ENCODE assay signal across 8 mouse cellular contexts in genomic region chr17:51461248-51461647, GRCm38 (mm10).
DNase-seq lines count a peak whose midpoint lies in the region; ATAC-seq and TF ChIP-seq lines count a peak whose summit lies in the region.

No protein-coding gene starts in this region.

- 51% methylated on average over 14 of the region's 14 CpGs for WGBS in kidney, embryonic 16.5 days
- WGBS in forebrain, embryonic 11.5 days: 43% methylated on average over 14 of the region's 14 CpGs
- WGBS in midbrain, embryonic 11.5 days: 55% methylated on average over 14 of the region's 14 CpGs
- 18% methylated on average over 14 of the region's 14 CpGs for WGBS in cerebellum, adult 2 months

- H3K4me3 ChIP-seq in kidney, embryonic 16.5 days (ENCODE audit: low read length): no peak overlapping the region
- H3K4me3 ChIP-seq in cortical plate, adult 2 months (ENCODE audit: insufficient read depth, low read length): peak overlapping the region; percentile 17; the same call in 1 of the 2 replicates
- peak overlapping the region; percentile 6; the same call in 1 of the 2 replicates for H3K4me3 ChIP-seq in forebrain, embryonic 11.5 days (ENCODE audit: low read depth, low read length)
- H3K4me3 ChIP-seq in midbrain, embryonic 11.5 days (ENCODE audit: low read depth, low read length): no peak overlapping the region
- no peak overlapping the region for H3K4me3 ChIP-seq in cerebellum, adult 2 months (replicated peaks; ENCODE audit: insufficient read depth, low read depth, low read length)

- H3K27me3 ChIP-seq in kidney, embryonic 16.5 days (ENCODE audit: insufficient read depth, low read length): no peaks in the 10 kb centered on the region; the same call in 1 of the 2 replicates
- H3K27me3 ChIP-seq in forebrain, embryonic 11.5 days (ENCODE audit: control insufficient read depth, insufficient read depth, low read length): no peaks in the 10 kb centered on the region
- H3K27me3 ChIP-seq in midbrain, embryonic 11.5 days (ENCODE audit: control insufficient read depth, insufficient read depth, low read length): no peaks in the 10 kb centered on the region
- no peaks in the 10 kb centered on the region for H3K27me3 ChIP-seq in cerebellum, adult 2 months (ENCODE audit: control insufficient read depth, insufficient read depth, low read length)

- ATAC-seq in kidney, embryonic 16.5 days (ENCODE audit: low FRiP score, low TSS enrichment): no peak
- peak; percentile 66 for ATAC-seq in forebrain, embryonic 11.5 days (replicated peaks; ENCODE audit: low FRiP score)
- ATAC-seq in midbrain, embryonic 11.5 days (ENCODE audit: low FRiP score): peak; percentile 61; the same call in 1 of the 2 replicates

- TF ChIP-seq CTCF in cortical plate, adult 2 months (IDR thresholded peaks at IDR 0.05; ENCODE audit: extremely low read depth, insufficient read depth, low read length): no peak
- no peak for TF ChIP-seq CTCF in cerebellum, adult 2 months (IDR thresholded peaks at IDR 0.05; ENCODE audit: borderline replicate concordance, insufficient read depth, low read depth, low read length)

- H3K9ac ChIP-seq in kidney, embryonic 16.5 days (replicated peaks; ENCODE audit: low read length): no peak overlapping the region
- H3K9ac ChIP-seq in forebrain, embryonic 11.5 days (ENCODE audit: low read length): peak overlapping the region; percentile 40; the same call in 1 of the 2 replicates
- no peak overlapping the region for H3K9ac ChIP-seq in midbrain, embryonic 11.5 days (ENCODE audit: low read length)

- H3K4me1 ChIP-seq in kidney, embryonic 16.5 days (ENCODE audit: insufficient read depth, low read length): no peaks in the 10 kb centered on the region
- H3K4me1 ChIP-seq in cortical plate, adult 2 months (ENCODE audit: control insufficient read depth, insufficient read depth, low read length): no peaks in the 10 kb centered on the region
- peaks cover 2% of the 10 kb centered on the region; the same call in 1 of the 2 replicates for H3K4me1 ChIP-seq in forebrain, embryonic 11.5 days (replicated peaks; ENCODE audit: control insufficient read depth, insufficient read depth, low read length)
- no peaks in the 10 kb centered on the region; the same call in 1 of the 2 replicates for H3K4me1 ChIP-seq in midbrain, embryonic 11.5 days (ENCODE audit: control insufficient read depth, insufficient read depth, low read length)
- H3K4me1 ChIP-seq in cerebellum, adult 2 months (ENCODE audit: control insufficient read depth, insufficient read depth, low read length): no peaks in the 10 kb centered on the region

- peak overlapping the region; percentile 34 for H3K4me2 ChIP-seq in kidney, embryonic 16.5 days (replicated peaks; ENCODE audit: low read depth, low read length)
- H3K4me2 ChIP-seq in forebrain, embryonic 11.5 days (ENCODE audit: low read depth, low read length, severe bottlenecking): peak overlapping the region; percentile 41
- peak overlapping the region; percentile 29; the same call in 1 of the 2 replicates for H3K4me2 ChIP-seq in midbrain, embryonic 11.5 days

- DNase-seq in kidney, postnatal 10 days: no peak
- DNase-seq in forebrain, embryonic 11.5 days (ENCODE audit: low spot score): no peak
- no peak for DNase-seq in midbrain, embryonic 11.5 days (ENCODE audit: low spot score, missing footprints)
- DNase-seq in thymus, postnatal 0 days (ENCODE audit: low spot score): no peak
- DNase-seq in cerebellum, adult 2 months: no peak
- DNase-seq in adipocyte (ENCODE audit: low spot score): no peak

- H3K36me3 ChIP-seq in kidney, embryonic 16.5 days (ENCODE audit: insufficient read depth, low read length): no peaks in the 10 kb centered on the region
- no peaks in the 10 kb centered on the region for H3K36me3 ChIP-seq in forebrain, embryonic 11.5 days (ENCODE audit: control insufficient read depth, insufficient read depth, low read length)
- H3K36me3 ChIP-seq in midbrain, embryonic 11.5 days (ENCODE audit: control insufficient read depth, insufficient read depth, low read length): no peaks in the 10 kb centered on the region

- H3K27ac ChIP-seq in kidney, embryonic 16.5 days (ENCODE audit: low read length): no peak overlapping the region
- H3K27ac ChIP-seq in cortical plate, adult 2 months (ENCODE audit: insufficient read depth, low read length): no peak overlapping the region
- H3K27ac ChIP-seq in forebrain, embryonic 11.5 days (ENCODE audit: low read depth, low read length): no peak overlapping the region
- H3K27ac ChIP-seq in midbrain, embryonic 11.5 days (ENCODE audit: low read depth, low read length): no peak overlapping the region
- no peak overlapping the region for H3K27ac ChIP-seq in cerebellum, adult 2 months (ENCODE audit: insufficient read depth, low read length)

- no peak for TF ChIP-seq POLR2A in cortical plate, adult 2 months (IDR thresholded peaks at IDR 0.05; ENCODE audit: extremely low read depth, insufficient read depth, low read length)
- no peak for TF ChIP-seq POLR2A in cerebellum, adult 2 months (IDR thresholded peaks at IDR 0.05; ENCODE audit: borderline replicate concordance, insufficient read depth, low read length)

- H3K9me3 ChIP-seq in kidney, embryonic 16.5 days (ENCODE audit: low read length): 0 out of 2 replicates have a peak, but pooled peaks cover 3% of the 10 kb centered on the region
- H3K9me3 ChIP-seq in forebrain, embryonic 11.5 days (ENCODE audit: control insufficient read depth, low read length): no peaks in the 10 kb centered on the region
- H3K9me3 ChIP-seq in midbrain, embryonic 11.5 days (ENCODE audit: control insufficient read depth, low read length): peaks cover 3% of the 10 kb centered on the region; the same call in 1 of the 2 replicates

Comparison
In these comparisons a context has a peak if more than half of its experiments do, and no peak if none do; other contexts are left out.
1. H3K4me3 ChIP-seq: peak in cortical plate, adult 2 months (single experiment) and forebrain, embryonic 11.5 days (single experiment); none in kidney, embryonic 16.5 days (single experiment), midbrain, embryonic 11.5 days (single experiment) and cerebellum, adult 2 months (single experiment).
2. Peak in every context shown above with its lines, with median percentiles within 50 percentile points of each other: H3K4me2 ChIP-seq.